Mouse (Mus musculus): ENCODE results near the gene Scn3b.

GRCm38 (mm10) chr9:40324232-40324792 is 55.3 kb downstream of the Scn3b start:
- TF ChIP-seq POLR2A (IDR thresholded peaks at IDR 0.05; ENCODE audit: low read depth, low read length), result no peak
- no peak for TF ChIP-seq CTCF (IDR thresholded peaks at IDR 0.05; ENCODE audit: borderline replicate concordance, insufficient read depth, low read length)

Data from embryonic fibroblast, embryonic 13.5 days (primary cell).